Mouse (Mus musculus) C2C12 (cell line): ENCODE measurements at regions not wholly inside any gene's neighbourhood (a gene's known extent, or its start where the extent isn't known, plus 50 kb on each side); places are given as distances from the start of the nearest gene placed in this dataset.

Experiments
- H3K27me3 ChIP-seq: one replicate; pipeline ENCODE4 v1.6.1; 2011; ENCODE audit not compliant: control insufficient read depth, insufficient read depth, insufficient read length
- H3K36me3 ChIP-seq: one replicate; pipeline ENCODE4 v1.6.1; 2011; ENCODE audit not compliant: control insufficient read depth, insufficient read depth
- H3K4me3 ChIP-seq: one replicate; pipeline ENCODE4 v1.5.1; 2011; ENCODE audit warnings: mild to moderate bottlenecking, control low read depth; ENCODE audit not compliant: poor library complexity, insufficient read depth, severe bottlenecking
- H3K79me2 ChIP-seq: one replicate; pipeline ENCODE4 v1.6.1; 2011; ENCODE audit not compliant: control insufficient read depth, insufficient read depth
- H3K79me3 ChIP-seq: one replicate; pipeline ENCODE4 v1.6.1; 2011; ENCODE audit warnings: low read depth, control low read depth
- H3ac ChIP-seq: one replicate; pipeline ENCODE3; 2011; ENCODE audit warnings: low read depth; ENCODE audit not compliant: control insufficient read depth, insufficient read length
- CEBPB ChIP-seq: IDR thresholded peaks from one replicate; pipeline ENCODE4 v1.6.1; 2011; ENCODE audit warnings: low read depth, mild to moderate bottlenecking, control low read depth, moderate library complexity
- CTCF ChIP-seq: IDR thresholded peaks from one replicate; pipeline ENCODE4 v1.5.1; 2011; ENCODE audit not compliant: control insufficient read depth, insufficient read depth, insufficient read length
- FOSL1 ChIP-seq: IDR thresholded peaks from one replicate; pipeline ENCODE4 v1.8.0; 2011; ENCODE audit warnings: mild to moderate bottlenecking, low read length; ENCODE audit not compliant: poor library complexity, insufficient read depth, severe bottlenecking
- MAX ChIP-seq: IDR thresholded peaks from one replicate; pipeline ENCODE4 v1.6.1; 2011; ENCODE audit warnings: mild to moderate bottlenecking, control low read depth
- MYOD1 ChIP-seq: IDR thresholded peaks from one replicate; pipeline ENCODE4 v1.6.1; 2011; ENCODE audit warnings: low read depth; ENCODE audit not compliant: control insufficient read depth, insufficient read length
- MYOG ChIP-seq: IDR thresholded peaks from one replicate; pipeline ENCODE4 v1.6.1; 2011; ENCODE audit not compliant: control insufficient read depth, insufficient read length; ENCODE audit errors: extremely low read depth
- USF1 ChIP-seq: IDR thresholded peaks from one replicate; pipeline ENCODE4 v1.6.1; 2011; ENCODE audit warnings: low read depth, mild to moderate bottlenecking, control low read depth, moderate library complexity

- Histone ChIP-seq H3K79me2 (no peaks in the 10 kb centered on the region), H3K36me3 (no peaks in the 10 kb centered on the region), H3K27me3 (no peaks in the 10 kb centered on the region), H3K4me3 (no peak overlapping the region), H3ac (no peak overlapping the region), H3K79me3 (no peaks in the 10 kb centered on the region)
- TF ChIP-seq CTCF (no peak), MAX (no peak), MYOG (no peak), MYOD1 (no peak), FOSL1 (no peak), USF1 (no peak), CEBPB (no peak)
These were observed 1148.5 kb upstream of the Cited2 start for GRCm38 (mm10) chr10:16574568-16574967.

GRCm38 (mm10) chr10:16578554-16579078 lies 1144.4 kb upstream of the Cited2 start:
- Histone ChIP-seq H3K79me2 (no peaks in the 10 kb centered on the region), H3ac (no peak overlapping the region), H3K4me3 (no peak overlapping the region), H3K36me3 (no peaks in the 10 kb centered on the region), H3K79me3 (no peaks in the 10 kb centered on the region), H3K27me3 (no peaks in the 10 kb centered on the region)
- TF ChIP-seq CEBPB (peak; percentile 41), MAX (no peak), MYOG (no peak), USF1 (peak; percentile 38), FOSL1 (peak; percentile 89), MYOD1 (no peak), CTCF (no peak)

GRCm38 (mm10) chr10:16580200-16580599 lies 1142.8 kb upstream of the Cited2 start:
- H3K27me3 ChIP-seq: no peaks in the 10 kb centered on the region

GRCm38 (mm10) chr10:16588833-16589232 lies 1134.2 kb upstream of the Cited2 start:
- no peak overlapping the region for H3K4me3 ChIP-seq
- peak overlapping the region; percentile 8 for H3ac ChIP-seq
- H3K27me3 ChIP-seq: no peaks in the 10 kb centered on the region
- TF ChIP-seq MAX: no peak
- H3K36me3 ChIP-seq: no peaks in the 10 kb centered on the region
- H3K79me3 ChIP-seq: no peaks in the 10 kb centered on the region
- H3K79me2 ChIP-seq: no peaks in the 10 kb centered on the region

More at GRCm38 (mm10) chr10:16580200-16580599, 1142.8 kb upstream of the Cited2 start:
- Histone ChIP-seq H3K79me2 (no peaks in the 10 kb centered on the region), H3ac (no peak overlapping the region), H3K36me3 (no peaks in the 10 kb centered on the region), H3K79me3 (no peaks in the 10 kb centered on the region), H3K4me3 (no peak overlapping the region)
- TF ChIP-seq MYOG (no peak), CEBPB (no peak), MAX (no peak), CTCF (no peak), FOSL1 (no peak), USF1 (no peak)

GRCm38 (mm10) chr10:16589399-16589798 lies 1133.6 kb upstream of the Cited2 start:
- TF ChIP-seq CTCF (no peak), MYOG (no peak), CEBPB (no peak), MAX (peak; percentile 88), FOSL1 (peak; percentile 100), USF1 (peak; percentile 75), MYOD1 (peak; percentile 78)
- Histone ChIP-seq H3K36me3 (no peaks in the 10 kb centered on the region), H3K27me3 (no peaks in the 10 kb centered on the region), H3K79me3 (no peaks in the 10 kb centered on the region), H3ac (no peak overlapping the region), H3K4me3 (no peak overlapping the region), H3K79me2 (no peaks in the 10 kb centered on the region)

GRCm38 (mm10) chr10:16592870-16593269 lies 1130.1 kb upstream of the Cited2 start:
- no peaks in the 10 kb centered on the region for H3K27me3 ChIP-seq
- TF ChIP-seq USF1: no peak
- TF ChIP-seq MAX: no peak
- no peak for TF ChIP-seq MYOG
- no peak for TF ChIP-seq CTCF
- no peak for TF ChIP-seq MYOD1
- no peak for TF ChIP-seq FOSL1
- TF ChIP-seq CEBPB: no peak
- no peaks in the 10 kb centered on the region for H3K79me2 ChIP-seq
- no peak overlapping the region for H3K4me3 ChIP-seq
- no peak overlapping the region for H3ac ChIP-seq
- H3K36me3 ChIP-seq: no peaks in the 10 kb centered on the region
- H3K79me3 ChIP-seq: no peaks in the 10 kb centered on the region
